Mouse (Mus musculus): ENCODE measurements around the gene Slc9a1. TPM values are rescaled to one million over a fixed set of nuclear protein-coding genes. Genes with fewer than 3 reads are reported as not detected.
A peak's percentile ranks its signal among the peaks of the same experiment; 100 is the strongest.

Slc9a1 gene
- polyA plus RNA-seq, 1 experiment from 2014 or later: 9.2 TPM

- H3K9me3 ChIP-seq (ENCODE audit: control insufficient read depth, low read length): no peaks in the 10 kb centered on the region
- no peaks in the 10 kb centered on the region for H3K4me1 ChIP-seq (ENCODE audit: control insufficient read depth, insufficient read depth, low read length)
- H3K4me3 ChIP-seq (ENCODE audit: low read depth, low read length): no peak overlapping the region
- WGBS: 36% methylated on average over 4 of the region's 4 CpGs
- H3K27me3 ChIP-seq (replicated peaks; ENCODE audit: control insufficient read depth, insufficient read depth, low read length): no peaks in the 10 kb centered on the region
- DNase-seq (ENCODE audit: low spot score): peak; percentile 89
- H3K36me3 ChIP-seq (ENCODE audit: control insufficient read depth, insufficient read depth, low read length): peaks cover 30% of the 10 kb centered on the region; the same call in 1 of the 2 replicates
- no peak overlapping the region for H3K9ac ChIP-seq (ENCODE audit: low read depth, low read length)
- no peak overlapping the region for H3K27ac ChIP-seq (replicated peaks; ENCODE audit: low read depth, low read length)
- peak; percentile 51 for ATAC-seq (ENCODE audit: low read depth)
- no peak overlapping the region for H3K4me2 ChIP-seq (ENCODE audit: low read depth, low read length)
These were observed 54.6 kb downstream of the Slc9a1 start for GRCm38 (mm10) chr4:133424100-133424499.

- Histone ChIP-seq H3K27ac (replicated peaks; ENCODE audit: low read depth, low read length) (no peak overlapping the region), H3K4me2 (ENCODE audit: low read depth, low read length) (no peak overlapping the region), H3K36me3 (ENCODE audit: control insufficient read depth, insufficient read depth, low read length) (peaks cover 16% of the 10 kb centered on the region; the same call in 1 of the 2 replicates), H3K9me3 (ENCODE audit: control insufficient read depth, low read length) (no peaks in the 10 kb centered on the region), H3K27me3 (replicated peaks; ENCODE audit: control insufficient read depth, insufficient read depth, low read length) (no peaks in the 10 kb centered on the region), H3K9ac (ENCODE audit: low read depth, low read length) (no peak overlapping the region), H3K4me3 (ENCODE audit: low read depth, low read length) (no peak overlapping the region), H3K4me1 (ENCODE audit: control insufficient read depth, insufficient read depth, low read length) (no peaks in the 10 kb centered on the region)
- ATAC-seq (ENCODE audit: low read depth) (no peak), DNase-seq (ENCODE audit: low spot score) (no peak)
- 62% methylated on average over 5 of the region's 5 CpGs for WGBS
These were observed 56.6 kb downstream of the Slc9a1 start for GRCm38 (mm10) chr4:133426141-133426540.

- no peaks in the 10 kb centered on the region for H3K4me1 ChIP-seq (ENCODE audit: control insufficient read depth, insufficient read depth, low read length)
- WGBS: 74% methylated on average over 6 of the region's 6 CpGs
- ATAC-seq (ENCODE audit: low read depth): no peak
- no peak overlapping the region for H3K27ac ChIP-seq (replicated peaks; ENCODE audit: low read depth, low read length)
- no peak overlapping the region for H3K4me3 ChIP-seq (ENCODE audit: low read depth, low read length)
- H3K4me2 ChIP-seq (ENCODE audit: low read depth, low read length): no peak overlapping the region
- H3K36me3 ChIP-seq (ENCODE audit: control insufficient read depth, insufficient read depth, low read length): no peaks in the 10 kb centered on the region
- H3K9ac ChIP-seq (ENCODE audit: low read depth, low read length): no peak overlapping the region
- H3K9me3 ChIP-seq (ENCODE audit: control insufficient read depth, low read length): no peaks in the 10 kb centered on the region
- no peak for DNase-seq (ENCODE audit: low spot score)
- no peaks in the 10 kb centered on the region for H3K27me3 ChIP-seq (replicated peaks; ENCODE audit: control insufficient read depth, insufficient read depth, low read length)
These were observed 62.0 kb downstream of the Slc9a1 start for GRCm38 (mm10) chr4:133431508-133431907.

- DNase-seq (ENCODE audit: low spot score): peak; percentile 47
- Histone ChIP-seq H3K4me2 (ENCODE audit: low read depth, low read length) (0 out of 2 replicates have a peak overlapping the region, but pooled peaks have one; percentile 0), H3K4me3 (ENCODE audit: low read depth, low read length) (no peak overlapping the region), H3K9me3 (ENCODE audit: control insufficient read depth, low read length) (no peaks in the 10 kb centered on the region), H3K27ac (replicated peaks; ENCODE audit: low read depth, low read length) (no peak overlapping the region), H3K4me1 (ENCODE audit: control insufficient read depth, insufficient read depth, low read length) (no peaks in the 10 kb centered on the region), H3K27me3 (replicated peaks; ENCODE audit: control insufficient read depth, insufficient read depth, low read length) (no peaks in the 10 kb centered on the region), H3K9ac (ENCODE audit: low read depth, low read length) (no peak overlapping the region), H3K36me3 (ENCODE audit: control insufficient read depth, insufficient read depth, low read length) (no peaks in the 10 kb centered on the region)
- peak; percentile 77 for ATAC-seq (ENCODE audit: low read depth)
- WGBS: 28% methylated on average over 17 of the region's 17 CpGs
These were observed 63.2 kb downstream of the Slc9a1 start for GRCm38 (mm10) chr4:133432560-133433171.

GRCm38 (mm10) chr4:133435921-133436320 lies 66.4 kb downstream of the Slc9a1 start:
- DNase-seq (ENCODE audit: low spot score) (no peak), ATAC-seq (ENCODE audit: low read depth) (no peak)
- 93% methylated on average over 11 of the region's 11 CpGs for WGBS
- Histone ChIP-seq H3K9me3 (ENCODE audit: control insufficient read depth, low read length) (no peaks in the 10 kb centered on the region), H3K4me2 (ENCODE audit: low read depth, low read length) (no peak overlapping the region), H3K36me3 (ENCODE audit: control insufficient read depth, insufficient read depth, low read length) (no peaks in the 10 kb centered on the region), H3K4me1 (ENCODE audit: control insufficient read depth, insufficient read depth, low read length) (peaks cover 17% of the 10 kb centered on the region), H3K4me3 (ENCODE audit: low read depth, low read length) (no peak overlapping the region), H3K27me3 (replicated peaks; ENCODE audit: control insufficient read depth, insufficient read depth, low read length) (no peaks in the 10 kb centered on the region), H3K9ac (ENCODE audit: low read depth, low read length) (no peak overlapping the region), H3K27ac (replicated peaks; ENCODE audit: low read depth, low read length) (no peak overlapping the region)

- 5% methylated on average over 17 of the region's 17 CpGs for WGBS
- 0 out of 2 replicates have a peak overlapping the region, but pooled peaks have one; percentile 5 for H3K4me3 ChIP-seq (ENCODE audit: low read depth, low read length)
- H3K36me3 ChIP-seq (ENCODE audit: control insufficient read depth, insufficient read depth, low read length): no peaks in the 10 kb centered on the region
- H3K4me1 ChIP-seq (ENCODE audit: control insufficient read depth, insufficient read depth, low read length): peaks cover 18% of the 10 kb centered on the region
- H3K9me3 ChIP-seq (ENCODE audit: control insufficient read depth, low read length): no peaks in the 10 kb centered on the region
- H3K27me3 ChIP-seq (replicated peaks; ENCODE audit: control insufficient read depth, insufficient read depth, low read length): no peaks in the 10 kb centered on the region
- DNase-seq (ENCODE audit: low spot score) (peak; percentile 94), ATAC-seq (ENCODE audit: low read depth) (peak; percentile 92)
- peak overlapping the region; percentile 75 for H3K27ac ChIP-seq (replicated peaks; ENCODE audit: low read depth, low read length)
- peak overlapping the region; percentile 45 for H3K4me2 ChIP-seq (ENCODE audit: low read depth, low read length)
- peak overlapping the region; percentile 2; the same call in 1 of the 2 replicates for H3K9ac ChIP-seq (ENCODE audit: low read depth, low read length)
These were observed 70.2 kb downstream of the Slc9a1 start for GRCm38 (mm10) chr4:133439460-133440376.

- 3% methylated on average over 6 of the region's 6 CpGs for WGBS
- Histone ChIP-seq H3K4me3 (ENCODE audit: low read depth, low read length) (0 out of 2 replicates have a peak overlapping the region, but pooled peaks have one; percentile 5), H3K9me3 (ENCODE audit: control insufficient read depth, low read length) (no peaks in the 10 kb centered on the region), H3K27me3 (replicated peaks; ENCODE audit: control insufficient read depth, insufficient read depth, low read length) (no peaks in the 10 kb centered on the region), H3K36me3 (ENCODE audit: control insufficient read depth, insufficient read depth, low read length) (no peaks in the 10 kb centered on the region), H3K4me2 (ENCODE audit: low read depth, low read length) (peak overlapping the region; percentile 45), H3K4me1 (ENCODE audit: control insufficient read depth, insufficient read depth, low read length) (peaks cover 18% of the 10 kb centered on the region), H3K9ac (ENCODE audit: low read depth, low read length) (peak overlapping the region; percentile 2; the same call in 1 of the 2 replicates), H3K27ac (replicated peaks; ENCODE audit: low read depth, low read length) (peak overlapping the region; percentile 75)
- DNase-seq (ENCODE audit: low spot score) (peak; percentile 77), ATAC-seq (ENCODE audit: low read depth) (peak; percentile 86)
These were observed 70.9 kb downstream of the Slc9a1 start for GRCm38 (mm10) chr4:133440377-133440795.

GRCm38 (mm10) chr4:133442194-133442593 lies 72.7 kb downstream of the Slc9a1 start:
- ATAC-seq (ENCODE audit: low read depth): no peak
- Histone ChIP-seq H3K4me1 (ENCODE audit: control insufficient read depth, insufficient read depth, low read length) (peaks cover 18% of the 10 kb centered on the region), H3K4me2 (ENCODE audit: low read depth, low read length) (no peak overlapping the region), H3K36me3 (ENCODE audit: control insufficient read depth, insufficient read depth, low read length) (no peaks in the 10 kb centered on the region), H3K9ac (ENCODE audit: low read depth, low read length) (no peak overlapping the region), H3K4me3 (ENCODE audit: low read depth, low read length) (no peak overlapping the region), H3K9me3 (ENCODE audit: control insufficient read depth, low read length) (no peaks in the 10 kb centered on the region), H3K27ac (replicated peaks; ENCODE audit: low read depth, low read length) (peak overlapping the region; percentile 73), H3K27me3 (replicated peaks; ENCODE audit: control insufficient read depth, insufficient read depth, low read length) (no peaks in the 10 kb centered on the region)
- 36% methylated on average over 3 of the region's 3 CpGs for WGBS
- no peak for DNase-seq (ENCODE audit: low spot score)

Measured in embryonic facial prominence, embryonic 14.5 days (tissue).